Comparison of ENCODE assay signal across 8 mouse cellular contexts in the genomic region with DNA sequence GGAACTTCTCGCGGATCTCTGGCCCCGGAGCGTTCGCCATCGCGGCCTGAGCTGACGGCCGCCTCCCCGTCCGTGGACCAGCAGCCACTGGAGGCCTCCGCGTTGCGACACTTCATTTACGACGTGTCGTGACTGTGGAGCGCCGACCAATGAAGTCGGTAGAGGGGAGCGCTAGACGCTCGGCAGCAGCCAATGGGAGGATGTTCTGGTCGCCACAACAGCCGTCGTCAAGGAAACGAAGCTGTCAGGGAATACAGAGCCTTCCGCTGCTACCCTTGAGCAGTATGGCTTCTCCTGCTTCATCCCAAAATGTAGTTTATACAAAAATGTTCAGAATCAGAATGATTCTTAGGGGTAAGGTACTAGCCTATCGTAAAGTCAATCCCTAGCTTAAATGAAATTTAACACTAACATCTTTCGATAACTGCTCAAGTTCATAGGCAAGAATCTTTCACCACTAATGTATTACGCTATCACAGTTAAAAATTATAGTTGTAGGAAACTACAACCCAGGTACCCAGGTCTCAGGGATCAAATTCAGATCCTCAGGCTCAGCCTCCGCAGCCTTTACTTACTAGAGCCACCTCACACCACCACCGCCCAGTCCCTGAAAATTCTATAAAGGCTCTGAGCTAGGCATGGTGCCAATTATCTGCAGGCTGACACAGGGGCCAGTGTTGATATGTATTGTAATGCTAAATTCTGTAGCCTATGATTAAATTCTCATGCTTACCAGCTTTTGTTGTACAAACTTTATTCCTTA. TPM values are rescaled to one million over a fixed set of nuclear protein-coding genes. Genes with fewer than 3 reads are reported as not detected.
A peak's percentile ranks its signal among the peaks of the same experiment; 100 is the strongest.
DNase-seq lines count a peak whose midpoint lies in the region; ATAC-seq lines count a peak whose summit lies in the region.

A gene (minus strand): TSS at position 120 of the 763 bp plus-strand sequence.

- H3K4me3 ChIP-seq in lung, embryonic 16.5 days (ENCODE audit: low read length): peak within 1 kb of the TSS; percentile 80

- H3K9me3 ChIP-seq in lung, embryonic 16.5 days (ENCODE audit: control insufficient read depth, low read length): no peaks in the 10 kb centered on the region

- H3K9ac ChIP-seq in lung, embryonic 16.5 days (ENCODE audit: low read length): peak within 1 kb of the TSS; percentile 78

- DNase-seq in MEL-GATA-1-ER (ENCODE audit: extremely low read depth, low read depth): peak; percentile 98
- DNase-seq in cerebellum, adult 8-10 months: peak; percentile 95
- peak; percentile 97 for DNase-seq in forelimb bud, embryonic 11.5 days (ENCODE audit: low read depth, low spot score)
- peak; percentile 92 for DNase-seq in layer of hippocampus, adult 9-10 months (ENCODE audit: low spot score)
- peak; percentile 92 for DNase-seq in ovary, postnatal 10 days (ENCODE audit: low spot score)
- peak; percentile 93 to 94 for DNase-seq in thymus, postnatal 10 days (ENCODE audit: low spot score in 2 of 2)

- 4% methylated on average over 33 of the region's 33 CpGs for WGBS in lung, embryonic 16.5 days

- ATAC-seq in hematopoietic stem cell, adult 5-6 weeks (replicated peaks in 1 of 2; ENCODE audit: insufficient read depth in 1 of 2, low FRiP score in 2 of 2, low TSS enrichment in 1 of 2, low read depth in 1 of 2, poor library complexity in 2 of 2, severe bottlenecking in 2 of 2): peak; percentile 98 to 99
- ATAC-seq in lung, embryonic 16.5 days (ENCODE audit: low read depth): peak; percentile 100

- H3K36me3 ChIP-seq in lung, embryonic 16.5 days (ENCODE audit: control insufficient read depth, insufficient read depth, low read length): peaks cover 21% of the 10 kb centered on the region

- peak within 1 kb of the TSS; percentile 77 for H3K4me2 ChIP-seq in lung, embryonic 16.5 days (ENCODE audit: low read depth, low read length)

- H3K27me3 ChIP-seq in lung, embryonic 16.5 days (ENCODE audit: control insufficient read depth, insufficient read depth, low read depth, low read length): no peaks in the 10 kb centered on the region

- peak within 1 kb of the TSS; percentile 45 for H3K27ac ChIP-seq in lung, embryonic 16.5 days (ENCODE audit: low read length)

- peaks cover 14% of the 10 kb centered on the region for H3K4me1 ChIP-seq in lung, embryonic 16.5 days (replicated peaks; ENCODE audit: control insufficient read depth, insufficient read depth, low read length)

RNA-seq across cellular contexts. Expression of the gene that starts here (rescaled TPM):
- 21.0 and 26.4 TPM in 2 replicates for total RNA-seq in hematopoietic stem cell, adult 5-6 weeks (2017)
- 32.1 and 34.8 TPM in 2 replicates for polyA plus RNA-seq in lung, embryonic 16.5 days (2015; fragmentation: Nextera tagmentation; extraction: Ambion mirVana)

Comparison
In these comparisons a context has a peak if more than half of its experiments do, and no peak if none do; other contexts are left out.
1. Peak in every context shown above with its lines: DNase-seq, ATAC-seq, H3K4me3 ChIP-seq and H3K27ac ChIP-seq.